Mouse (Mus musculus) intestine, embryonic 15.5 days (tissue): ENCODE data around the gene Atxn2. TPM values are rescaled to one million over a fixed set of nuclear protein-coding genes. Genes with fewer than 3 reads are reported as not detected.

ENCODE experiments used
- ATAC-seq: fragments of 200-750 bp; cut with Nextera tagmentation; 2 replicates; pipeline ENCODE4 v1.8.0; 2017; ENCODE audit warnings: moderate TSS enrichment, moderate library complexity
- H3K27ac ChIP-seq: fragments of 300-500 bp; sonication (generic); 2 replicates; pipeline ENCODE4 v1.5.1; 2015; ENCODE audit warnings: mild to moderate bottlenecking, inconsistent platforms
- H3K27me3 ChIP-seq: fragments of 300-500 bp; sonication (generic); replicated peaks from 2 replicates; pipeline ENCODE4 v1.6.1; 2015; ENCODE audit warnings: inconsistent platforms
- H3K36me3 ChIP-seq: fragments of 300-500 bp; sonication (generic); 2 replicates; pipeline ENCODE4 v1.6.1; 2015; ENCODE audit warnings: inconsistent platforms
- H3K4me1 ChIP-seq: fragments of 300-500 bp; sonication (generic); replicated peaks from 2 replicates; pipeline ENCODE4 v1.6.1; 2015; ENCODE audit warnings: inconsistent platforms
- H3K4me2 ChIP-seq: fragments of 300-500 bp; sonication (generic); replicated peaks from 2 replicates; pipeline ENCODE4 v1.6.1; 2015; ENCODE audit warnings: mild to moderate bottlenecking, inconsistent platforms
- H3K4me3 ChIP-seq: fragments of 300-500 bp; sonication (generic); replicated peaks from 2 replicates; pipeline ENCODE4 v1.5.1; 2015; ENCODE audit warnings: inconsistent platforms
- H3K9ac ChIP-seq: fragments of 300-500 bp; sonication (generic); 2 replicates; pipeline ENCODE4 v1.6.1; 2015; ENCODE audit warnings: inconsistent platforms
- H3K9me3 ChIP-seq: fragments of 300-500 bp; sonication (generic); 2 replicates; pipeline ENCODE4 v1.6.1; 2016; ENCODE audit warnings: inconsistent platforms
- WGBS: fragments of 180-500 bp; shearing (Covaris S2); methylation state at CpG from one replicate; pipeline ENCODE4 v1.1.7; 2015; 5-methylcytosine and 5-hydroxymethylcytosine counted together
- polyA plus RNA-seq: library from polyadenylated mRNA; unstranded; fragments of >200 nt; fragmentation: Nextera tagmentation; extraction: Ambion mirVana; gene quantifications from 2 replicates; pipeline ENCODE4 v1.2.1, GENCODE M21; 2015

The Atxn2 gene
- polyA plus RNA-seq, 1 experiment from 2014 or later = 59.0 TPM

- WGBS = 92% methylated on average over 3 of the region's 3 CpGs
- Histone ChIP-seq H3K4me1 (no peaks in the 10 kb centered on the region), H3K4me3 (no peak overlapping the region), H3K36me3 (peaks cover 21% of the 10 kb centered on the region), H3K4me2 (no peak overlapping the region), H3K27me3 (no peaks in the 10 kb centered on the region), H3K27ac (no peak overlapping the region), H3K9me3 (no peaks in the 10 kb centered on the region), H3K9ac (no peak overlapping the region)
- ATAC-seq = no peak
Observed at GRCm38 (mm10) chr5:121771611-121772010, 60.5 kb downstream of the Atxn2 start.

- no peak overlapping the region for H3K27ac ChIP-seq
- no peaks in the 10 kb centered on the region for H3K27me3 ChIP-seq
- ATAC-seq = no peak
- H3K4me2 ChIP-seq = no peak overlapping the region
- WGBS = 84% methylated on average over 7 of the region's 7 CpGs
- H3K36me3 ChIP-seq = peaks cover 24% of the 10 kb centered on the region
- H3K4me1 ChIP-seq = no peaks in the 10 kb centered on the region
- H3K9ac ChIP-seq = no peak overlapping the region
- no peaks in the 10 kb centered on the region for H3K9me3 ChIP-seq
- H3K4me3 ChIP-seq = no peak overlapping the region
Observed at GRCm38 (mm10) chr5:121778485-121779119, 67.5 kb downstream of the Atxn2 start.

- H3K27ac ChIP-seq = no peak overlapping the region
- H3K4me2 ChIP-seq = no peak overlapping the region
- no peaks in the 10 kb centered on the region for H3K27me3 ChIP-seq
- no peak overlapping the region for H3K4me3 ChIP-seq
- no peak overlapping the region for H3K9ac ChIP-seq
- no peaks in the 10 kb centered on the region for H3K9me3 ChIP-seq
- H3K4me1 ChIP-seq = no peaks in the 10 kb centered on the region
- peaks cover 24% of the 10 kb centered on the region for H3K36me3 ChIP-seq
- 81% methylated on average over 5 of the region's 5 CpGs for WGBS
- ATAC-seq = no peak
Observed at GRCm38 (mm10) chr5:121780180-121780579, 69.0 kb downstream of the Atxn2 start.

- ATAC-seq = no peak
- Histone ChIP-seq H3K9ac (no peak overlapping the region), H3K27me3 (no peaks in the 10 kb centered on the region), H3K4me2 (no peak overlapping the region), H3K9me3 (no peaks in the 10 kb centered on the region), H3K36me3 (peaks cover 25% of the 10 kb centered on the region), H3K27ac (no peak overlapping the region), H3K4me3 (no peak overlapping the region), H3K4me1 (no peaks in the 10 kb centered on the region)
- 62% methylated on average over 4 of the region's 4 CpGs for WGBS
Observed at GRCm38 (mm10) chr5:121782467-121782866, 71.3 kb downstream of the Atxn2 start.

GRCm38 (mm10) chr5:121783862-121784500, 72.8 kb downstream of the Atxn2 start:
- Histone ChIP-seq H3K4me1 (no peaks in the 10 kb centered on the region), H3K27ac (peak overlapping the region; percentile 18; the same call in 1 of the 2 replicates), H3K36me3 (peaks cover 18% of the 10 kb centered on the region), H3K27me3 (no peaks in the 10 kb centered on the region), H3K9me3 (no peaks in the 10 kb centered on the region), H3K9ac (no peak overlapping the region), H3K4me2 (no peak overlapping the region), H3K4me3 (no peak overlapping the region)
- peak; percentile 63 for ATAC-seq
- 47% methylated on average over 10 of the region's 10 CpGs for WGBS

GRCm38 (mm10) chr5:121791026-121791425, 79.9 kb downstream of the Atxn2 start:
- 91% methylated on average over 5 of the region's 5 CpGs for whole genome bisulfite sequencing
- H3K4me1 ChIP-seq = no peaks in the 10 kb centered on the region
- H3K4me3 ChIP-seq = no peak overlapping the region
- ATAC-seq = no peak
- H3K27me3 ChIP-seq = no peaks in the 10 kb centered on the region
- H3K36me3 ChIP-seq = peaks cover 27% of the 10 kb centered on the region
- no peak overlapping the region for H3K27ac ChIP-seq
- H3K4me2 ChIP-seq = no peak overlapping the region
- H3K9ac ChIP-seq = no peak overlapping the region
- no peaks in the 10 kb centered on the region for H3K9me3 ChIP-seq

- WGBS = 81% methylated on average over 3 of the region's 3 CpGs
- no peak for ATAC-seq
- peaks cover 45% of the 10 kb centered on the region for H3K36me3 ChIP-seq
Observed at GRCm38 (mm10) chr5:121795800-121796199, 84.7 kb downstream of the Atxn2 start.

GRCm38 (mm10) chr5:121798447-121798846, 87.3 kb downstream of the Atxn2 start:
- Histone ChIP-seq H3K36me3 (peaks cover 53% of the 10 kb centered on the region), H3K27me3 (no peaks in the 10 kb centered on the region), H3K4me1 (no peaks in the 10 kb centered on the region), H3K4me2 (no peak overlapping the region), H3K9me3 (no peaks in the 10 kb centered on the region), H3K4me3 (no peak overlapping the region), H3K27ac (no peak overlapping the region), H3K9ac (no peak overlapping the region)
- 98% methylated on average over 2 of the region's 2 CpGs for WGBS
- no peak for ATAC-seq

More at GRCm38 (mm10) chr5:121795800-121796199, 84.7 kb downstream of the Atxn2 start:
- Histone ChIP-seq H3K9ac (no peak overlapping the region), H3K4me2 (no peak overlapping the region), H3K27ac (no peak overlapping the region), H3K4me3 (no peak overlapping the region), H3K9me3 (no peaks in the 10 kb centered on the region), H3K27me3 (no peaks in the 10 kb centered on the region), H3K4me1 (no peaks in the 10 kb centered on the region)

- Histone ChIP-seq H3K4me3 (no peak overlapping the region), H3K4me1 (no peaks in the 10 kb centered on the region), H3K36me3 (peaks cover 15% of the 10 kb centered on the region), H3K27me3 (no peaks in the 10 kb centered on the region), H3K27ac (no peak overlapping the region), H3K9ac (no peak overlapping the region), H3K4me2 (no peak overlapping the region), H3K9me3 (no peaks in the 10 kb centered on the region)
- no peak for ATAC-seq
- WGBS = 50% methylated on average over 3 of the region's 3 CpGs
Observed at GRCm38 (mm10) chr5:121807186-121807585, 96.0 kb downstream of the Atxn2 start.

- Histone ChIP-seq H3K36me3 (peaks cover 15% of the 10 kb centered on the region), H3K4me2 (no peak overlapping the region), H3K9me3 (no peaks in the 10 kb centered on the region), H3K9ac (no peak overlapping the region), H3K27ac (no peak overlapping the region), H3K27me3 (no peaks in the 10 kb centered on the region), H3K4me3 (no peak overlapping the region), H3K4me1 (no peaks in the 10 kb centered on the region)
- ATAC-seq = no peak
- 87% methylated on average over 2 of the region's 2 CpGs for WGBS
Observed at GRCm38 (mm10) chr5:121808202-121808601, 97.1 kb downstream of the Atxn2 start.

- Histone ChIP-seq H3K27me3 (no peaks in the 10 kb centered on the region), H3K4me2 (no peak overlapping the region), H3K4me1 (no peaks in the 10 kb centered on the region), H3K27ac (no peak overlapping the region), H3K9ac (no peak overlapping the region), H3K9me3 (no peaks in the 10 kb centered on the region), H3K4me3 (no peak overlapping the region), H3K36me3 (peaks cover 16% of the 10 kb centered on the region)
- ATAC-seq = no peak
- 61% methylated on average over 5 of the region's 5 CpGs for WGBS
Observed at GRCm38 (mm10) chr5:121809667-121810224, 98.6 kb downstream of the Atxn2 start.

GRCm38 (mm10) chr5:121810331-121811151, 99.4 kb downstream of the Atxn2 start:
- H3K27ac ChIP-seq = no peak overlapping the region
- H3K9me3 ChIP-seq = no peaks in the 10 kb centered on the region
- no peak overlapping the region for H3K9ac ChIP-seq
- ATAC-seq = 0 out of 2 replicates have a peak, but pooled peaks have one; percentile 15
- H3K36me3 ChIP-seq = peaks cover 18% of the 10 kb centered on the region
- H3K4me1 ChIP-seq = 0 out of 2 replicates have a peak, but pooled peaks cover 2% of the 10 kb centered on the region
- H3K4me2 ChIP-seq = no peak overlapping the region
- 79% methylated on average over 17 of the region's 17 CpGs for WGBS
- H3K27me3 ChIP-seq = no peaks in the 10 kb centered on the region
- H3K4me3 ChIP-seq = no peak overlapping the region
